Mouse (Mus musculus) G1E (cell line): ENCODE data around the gene Gm13271.
"Not testable (repeated sequence)": the region's sequence is repeated elsewhere in the genome, so short reads cannot be mapped to it uniquely, and the experiment has no call there.

ENCODE experiments used
- CTCF ChIP-seq: IDR thresholded peaks from 2 replicates; pipeline ENCODE4 v1.5.1; 2012; ENCODE audit warnings: low read depth, low read length, inconsistent platforms, mixed read lengths
- GATA1 ChIP-seq: IDR thresholded peaks from 2 replicates; pipeline ENCODE4 v1.6.1; 2012; ENCODE audit warnings: borderline replicate concordance, low read length, inconsistent platforms, mixed read lengths
- GATA2 ChIP-seq: IDR thresholded peaks from 2 replicates; pipeline ENCODE4 v1.6.1; 2012; ENCODE audit warnings: low read depth, low read length, inconsistent platforms, borderline replicate concordance
- POLR2AphosphoS5 ChIP-seq: IDR thresholded peaks from 2 replicates; pipeline ENCODE4 v1.6.1; 2012; ENCODE audit warnings: low read depth, low read length, inconsistent platforms; ENCODE audit not compliant: insufficient replicate concordance
- TAL1 ChIP-seq: conservative IDR thresholded peaks from 2 replicates; pipeline ENCODE4 v1.6.1; 2012; ENCODE audit warnings: low read depth, low read length, inconsistent platforms, mixed read lengths

GRCm38 (mm10) chr4:88799365-88799764 is 44.7 kb downstream of the Gm13271 start, which contains the start of gene Gm13285:
- TF ChIP-seq CTCF, TAL1, POLR2AphosphoS5, GATA2, GATA1: not testable (repeated sequence)
